Mouse (Mus musculus) ES-Bruce4 (cell line): ENCODE results near the gene App.

ENCODE experiments used
- CTCF ChIP-seq: IDR thresholded peaks from one replicate; pipeline ENCODE4 v1.8.1; 2011; ENCODE audit warnings: low read depth, low read length
- EP300 ChIP-seq: IDR thresholded peaks from 2 replicates; pipeline ENCODE4 v1.6.1; 2011; ENCODE audit warnings: low read depth, low read length; ENCODE audit not compliant: insufficient read depth

DNA sequence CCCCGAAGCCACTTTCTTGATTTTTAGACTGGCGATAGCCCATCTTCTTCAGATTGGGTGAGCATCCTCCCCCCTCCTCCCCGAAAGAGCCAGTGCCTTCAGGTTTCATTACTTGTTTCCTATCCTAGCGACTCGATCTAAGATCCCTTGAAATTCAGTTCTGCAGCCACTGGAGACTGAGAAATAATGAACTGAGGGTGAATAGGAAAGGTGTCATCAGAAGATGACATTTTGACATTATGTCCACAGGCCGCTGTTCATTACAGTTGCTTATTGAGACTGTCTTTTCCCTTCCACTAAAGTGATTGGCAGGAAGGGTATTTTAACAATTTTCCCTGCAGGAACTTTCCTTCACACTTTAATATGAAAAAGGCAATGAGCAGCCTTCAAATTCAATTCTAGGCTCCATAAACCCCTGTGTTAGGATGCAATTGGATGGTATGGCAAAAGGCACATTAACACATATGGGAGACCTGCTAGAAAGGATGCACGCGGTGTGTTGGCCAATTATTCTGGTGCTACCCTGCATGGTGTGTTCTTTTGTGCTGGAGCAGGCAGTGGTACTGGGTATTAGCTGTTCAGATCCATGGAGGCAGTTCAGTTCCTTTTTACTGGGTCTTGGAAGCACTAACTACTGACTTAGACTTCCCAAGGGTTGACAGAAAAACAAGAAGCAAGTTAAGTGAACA lies 261.9 kb downstream of the App start:
- TF ChIP-seq EP300 (no peak), CTCF (no peak)
